Mouse (Mus musculus) hindbrain, embryonic 11.5 days (tissue): ENCODE measurements at regions not wholly inside any gene's neighbourhood (a gene's known extent, or its start where the extent isn't known, plus 50 kb on each side); places are given as distances from the start of the nearest gene placed in this dataset.
A peak's percentile ranks its signal among the peaks of the same experiment; 100 is the strongest.

Source experiments
- ATAC-seq: fragments of 200-750 bp; cut with Nextera tagmentation; 2 replicates; pipeline ENCODE4 v1.8.0; 2017; ENCODE audit warnings: mild to moderate bottlenecking, moderate TSS enrichment, moderate library complexity; ENCODE audit not compliant: low FRiP score
- DNase-seq: peaks from one replicate; pipeline ENCODE4 v3.0.0-alpha.2; 2015; ENCODE audit warnings: low spot score
- H3K27ac ChIP-seq: fragments of 300-500 bp; sonication (generic); 2 replicates; pipeline ENCODE4 v1.5.1; 2014; ENCODE audit warnings: mild to moderate bottlenecking, low read depth, low read length
- H3K27me3 ChIP-seq: fragments of 300-500 bp; sonication (generic); 2 replicates; pipeline ENCODE4 v1.6.1; 2014; ENCODE audit warnings: mild to moderate bottlenecking, low read length, moderate library complexity, mixed read lengths; ENCODE audit not compliant: control insufficient read depth, insufficient read depth
- H3K36me3 ChIP-seq: fragments of 300-500 bp; sonication (generic); 2 replicates; pipeline ENCODE4 v1.6.1; 2014; ENCODE audit warnings: mild to moderate bottlenecking, low read length, moderate library complexity, mixed read lengths; ENCODE audit not compliant: control insufficient read depth, insufficient read depth
- H3K4me1 ChIP-seq: fragments of 300-500 bp; sonication (generic); replicated peaks from 2 replicates; pipeline ENCODE4 v1.6.1; 2014; ENCODE audit warnings: low read length, mixed read lengths; ENCODE audit not compliant: control insufficient read depth, insufficient read depth
- H3K4me2 ChIP-seq: fragments of 300-500 bp; sonication (generic); replicated peaks from 2 replicates; pipeline ENCODE4 v1.6.1; 2014; ENCODE audit warnings: mild to moderate bottlenecking, low read depth, low read length
- H3K4me3 ChIP-seq: fragments of 300-500 bp; sonication (generic); 2 replicates; pipeline ENCODE4 v1.5.1; 2014; ENCODE audit warnings: low read depth, low read length
- H3K9ac ChIP-seq: fragments of 300-500 bp; sonication (generic); 2 replicates; pipeline ENCODE4 v1.6.1; 2014; ENCODE audit warnings: low read depth, low read length
- H3K9me3 ChIP-seq: fragments of 300-500 bp; sonication (generic); 2 replicates; pipeline ENCODE4 v1.6.1; 2016; ENCODE audit warnings: low read length; ENCODE audit not compliant: control insufficient read depth
- whole genome bisulfite sequencing: fragments of 180-500 bp; shearing (Covaris S2); extraction: QIAGEN DNeasy Blood & Tissue Kit; methylation state at CpG from one replicate; pipeline ENCODE4 v1.1.7; 2014; 5-methylcytosine and 5-hydroxymethylcytosine counted together

GRCm38 (mm10) chr3:43155643-43156042, 1413.2 kb downstream of the D3Ertd751e start:
- Histone ChIP-seq H3K27ac (no peak overlapping the region), H3K36me3 (no peaks in the 10 kb centered on the region), H3K9ac (no peak overlapping the region), H3K4me1 (no peaks in the 10 kb centered on the region), H3K4me2 (no peak overlapping the region), H3K4me3 (no peak overlapping the region), H3K27me3 (no peaks in the 10 kb centered on the region), H3K9me3 (no peaks in the 10 kb centered on the region)
- ATAC-seq = no peak
- WGBS = 85% methylated on average over 2 of the region's 2 CpGs
- no peak for DNase-seq

GRCm38 (mm10) chr3:43160530-43160929, 1418.1 kb downstream of the D3Ertd751e start:
- Histone ChIP-seq H3K4me2 (no peak overlapping the region), H3K27ac (no peak overlapping the region), H3K36me3 (no peaks in the 10 kb centered on the region), H3K4me3 (no peak overlapping the region), H3K9me3 (no peaks in the 10 kb centered on the region), H3K9ac (no peak overlapping the region), H3K27me3 (no peaks in the 10 kb centered on the region), H3K4me1 (no peaks in the 10 kb centered on the region)
- DNase-seq (no peak), ATAC-seq (no peak)
- 83% methylated on average over 1 of the region's 1 CpGs for WGBS

GRCm38 (mm10) chr3:43182785-43183184, 1440.4 kb downstream of the D3Ertd751e start:
- Histone ChIP-seq H3K4me2 (no peak overlapping the region), H3K4me3 (no peak overlapping the region), H3K9ac (no peak overlapping the region), H3K27ac (no peak overlapping the region), H3K27me3 (no peaks in the 10 kb centered on the region), H3K9me3 (no peaks in the 10 kb centered on the region), H3K36me3 (no peaks in the 10 kb centered on the region), H3K4me1 (no peaks in the 10 kb centered on the region)
- DNase-seq (no peak), ATAC-seq (no peak)

- H3K36me3 ChIP-seq = no peaks in the 10 kb centered on the region
- no peak overlapping the region for H3K4me3 ChIP-seq
- no peaks in the 10 kb centered on the region for H3K27me3 ChIP-seq
- DNase-seq (no peak), ATAC-seq (no peak)
- H3K9me3 ChIP-seq = no peaks in the 10 kb centered on the region
- H3K9ac ChIP-seq = no peak overlapping the region
- H3K4me1 ChIP-seq = no peaks in the 10 kb centered on the region
- no peak overlapping the region for H3K27ac ChIP-seq
- no peak overlapping the region for H3K4me2 ChIP-seq
Measured at GRCm38 (mm10) chr3:43199891-43200290, 1457.5 kb downstream of the D3Ertd751e start.

- 84% methylated on average over 4 of the region's 4 CpGs for WGBS
Measured at GRCm38 (mm10) chr3:43209646-43210045, 1467.2 kb downstream of the D3Ertd751e start.

GRCm38 (mm10) chr3:43218726-43219125, 1476.3 kb downstream of the D3Ertd751e start:
- Histone ChIP-seq H3K9ac (no peak overlapping the region), H3K9me3 (no peaks in the 10 kb centered on the region), H3K4me1 (no peaks in the 10 kb centered on the region), H3K36me3 (no peaks in the 10 kb centered on the region), H3K27me3 (no peaks in the 10 kb centered on the region), H3K4me3 (no peak overlapping the region), H3K27ac (no peak overlapping the region), H3K4me2 (no peak overlapping the region)
- ATAC-seq (no peak), DNase-seq (no peak)

More at GRCm38 (mm10) chr3:43209646-43210045, 1467.2 kb downstream of the D3Ertd751e start:
- ATAC-seq = no peak
- no peak overlapping the region for H3K4me3 ChIP-seq
- H3K9me3 ChIP-seq = no peaks in the 10 kb centered on the region
- no peaks in the 10 kb centered on the region for H3K4me1 ChIP-seq
- no peaks in the 10 kb centered on the region for H3K27me3 ChIP-seq
- no peak overlapping the region for H3K9ac ChIP-seq
- no peak for DNase-seq
- no peak overlapping the region for H3K4me2 ChIP-seq
- no peak overlapping the region for H3K27ac ChIP-seq
- no peaks in the 10 kb centered on the region for H3K36me3 ChIP-seq

- H3K9ac ChIP-seq = no peak overlapping the region
- H3K4me1 ChIP-seq = no peaks in the 10 kb centered on the region
- H3K36me3 ChIP-seq = no peaks in the 10 kb centered on the region
- no peak overlapping the region for H3K4me2 ChIP-seq
- DNase-seq (peak; percentile 2), ATAC-seq (peak; percentile 56; the same call in 1 of the 2 replicates)
- WGBS = 36% methylated on average over 1 of the region's 1 CpGs
- H3K27me3 ChIP-seq = no peaks in the 10 kb centered on the region
- H3K4me3 ChIP-seq = no peak overlapping the region
- H3K27ac ChIP-seq = no peak overlapping the region
- no peaks in the 10 kb centered on the region for H3K9me3 ChIP-seq
Measured at GRCm38 (mm10) chr3:43246639-43247038, 1504.2 kb downstream of the D3Ertd751e start.
